Mouse (Mus musculus): ENCODE data around the gene Acsl3. TPM values are rescaled to one million over a fixed set of nuclear protein-coding genes. Genes with fewer than 3 reads are reported as not detected.

Gene Acsl3
- polyA plus RNA-seq (2016; fragmentation: Nextera tagmentation; extraction: Ambion mirVana), result 79.6 and 86.3 TPM in 2 replicates

- H3K9me3 ChIP-seq (replicated peaks), result no peaks in the 10 kb centered on the region
- peak within 1 kb of the TSS; percentile 65 for H3K4me3 ChIP-seq
- H3K4me2 ChIP-seq, result peak within 1 kb of the TSS; percentile 69
- ATAC-seq (ENCODE audit: insufficient number of reproducible peaks, low FRiP score), result peak; percentile 99
- peaks cover 30% of the 10 kb centered on the region for H3K4me1 ChIP-seq (replicated peaks)
- H3K9ac ChIP-seq, result peak within 1 kb of the TSS; percentile 85
- H3K27me3 ChIP-seq (replicated peaks), result no peaks in the 10 kb centered on the region
- H3K36me3 ChIP-seq, result no peaks in the 10 kb centered on the region
- peak within 1 kb of the TSS; percentile 86 for H3K27ac ChIP-seq (ENCODE audit: poor library complexity, severe bottlenecking)
- WGBS, result under 1% methylated on average over 99 of the region's 104 CpGs
These were observed at the start of gene Acsl3, which contains the start of gene Utp14b for GRCm38 (mm10) chr1:78657671-78658440. TSS of gene Acsl3 (plus strand) at chr1:78657825. TSS of gene Utp14b (plus strand) at chr1:78658038.

DNA sequence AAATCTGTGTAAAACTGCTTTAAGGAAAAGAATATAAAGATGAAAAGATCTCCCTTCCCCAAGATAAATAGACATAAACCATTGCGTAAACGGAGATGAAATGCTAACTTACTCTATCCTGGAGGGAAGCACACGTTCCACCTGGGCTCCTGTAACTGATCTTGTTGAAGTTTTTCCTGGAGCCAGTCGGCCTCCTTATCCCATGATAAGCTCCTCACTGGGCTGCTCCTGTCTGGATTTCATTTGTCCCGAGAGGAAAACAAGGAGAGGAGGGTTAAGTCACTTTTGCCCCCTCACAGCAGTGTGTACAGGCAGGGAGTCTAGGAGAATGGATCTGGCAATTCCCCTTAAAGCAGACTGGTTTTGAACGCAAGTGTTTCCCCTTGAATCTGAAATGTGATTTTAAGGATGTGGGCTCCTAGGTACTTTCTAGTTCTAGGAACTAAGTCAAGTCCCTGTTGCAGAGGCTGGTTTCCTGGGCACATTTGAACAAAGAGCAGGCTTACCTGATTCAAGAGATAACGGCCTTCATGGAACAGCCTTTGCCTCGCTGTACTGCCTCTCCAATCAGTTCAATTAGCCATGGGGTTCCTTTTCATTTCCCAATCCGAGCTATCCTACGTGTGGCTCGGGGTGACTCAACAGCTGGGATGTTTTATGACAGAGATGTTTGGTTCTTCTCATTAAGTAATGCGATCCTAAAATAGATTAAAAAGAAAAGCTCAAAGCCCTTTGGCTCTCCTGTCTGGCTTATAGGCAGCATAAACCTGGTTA is 48.3 kb upstream of the Acsl3 start:
- Histone ChIP-seq H3K27me3 (replicated peaks) (no peaks in the 10 kb centered on the region), H3K36me3 (no peaks in the 10 kb centered on the region), H3K9ac (no peak overlapping the region), H3K9me3 (replicated peaks) (no peaks in the 10 kb centered on the region), H3K4me2 (no peak overlapping the region), H3K27ac (ENCODE audit: poor library complexity, severe bottlenecking) (no peak overlapping the region), H3K4me1 (replicated peaks) (peaks cover 14% of the 10 kb centered on the region), H3K4me3 (no peak overlapping the region)
- WGBS, result 33% methylated on average over 12 of the region's 12 CpGs
- no peak for ATAC-seq (ENCODE audit: insufficient number of reproducible peaks, low FRiP score)

DNA sequence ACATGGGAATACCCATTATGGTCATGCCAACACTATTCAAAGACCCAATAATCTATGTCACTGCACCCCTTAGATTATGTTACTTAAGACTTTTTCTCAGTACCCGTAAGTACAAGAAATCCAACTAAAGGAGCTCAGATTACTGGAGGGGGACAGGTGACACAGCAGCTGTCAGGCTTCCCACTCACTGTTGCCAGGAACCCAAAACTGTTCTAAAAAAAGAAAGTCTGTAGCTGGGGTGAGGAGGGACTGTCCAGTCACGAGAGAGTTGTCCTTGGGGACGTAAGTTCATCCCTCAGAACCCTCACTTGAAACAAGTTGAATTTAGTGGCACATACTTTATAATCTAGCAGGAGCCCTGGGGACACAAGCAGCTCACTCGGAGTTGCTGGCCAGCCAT is 46.6 kb upstream of the Acsl3 start:
- Histone ChIP-seq H3K27me3 (replicated peaks) (no peaks in the 10 kb centered on the region), H3K36me3 (no peaks in the 10 kb centered on the region), H3K27ac (ENCODE audit: poor library complexity, severe bottlenecking) (no peak overlapping the region), H3K4me3 (no peak overlapping the region), H3K9me3 (replicated peaks) (no peaks in the 10 kb centered on the region), H3K9ac (no peak overlapping the region), H3K4me1 (replicated peaks) (peaks cover 25% of the 10 kb centered on the region), H3K4me2 (no peak overlapping the region)
- no peak for ATAC-seq (ENCODE audit: insufficient number of reproducible peaks, low FRiP score)
- 33% methylated on average over 4 of the region's 4 CpGs for WGBS

- H3K9me3 ChIP-seq (replicated peaks), result no peaks in the 10 kb centered on the region
- H3K4me3 ChIP-seq, result no peak overlapping the region
- peaks cover 25% of the 10 kb centered on the region for H3K4me1 ChIP-seq (replicated peaks)
- ATAC-seq (ENCODE audit: insufficient number of reproducible peaks, low FRiP score), result no peak
- WGBS, result 60% methylated on average over 1 of the region's 1 CpGs
- no peaks in the 10 kb centered on the region for H3K27me3 ChIP-seq (replicated peaks)
- H3K36me3 ChIP-seq, result no peaks in the 10 kb centered on the region
- no peak overlapping the region for H3K4me2 ChIP-seq
- no peak overlapping the region for H3K9ac ChIP-seq
- no peak overlapping the region for H3K27ac ChIP-seq (ENCODE audit: poor library complexity, severe bottlenecking)
These were observed 44.7 kb upstream of the Acsl3 start for GRCm38 (mm10) chr1:78612959-78613358.

DNA sequence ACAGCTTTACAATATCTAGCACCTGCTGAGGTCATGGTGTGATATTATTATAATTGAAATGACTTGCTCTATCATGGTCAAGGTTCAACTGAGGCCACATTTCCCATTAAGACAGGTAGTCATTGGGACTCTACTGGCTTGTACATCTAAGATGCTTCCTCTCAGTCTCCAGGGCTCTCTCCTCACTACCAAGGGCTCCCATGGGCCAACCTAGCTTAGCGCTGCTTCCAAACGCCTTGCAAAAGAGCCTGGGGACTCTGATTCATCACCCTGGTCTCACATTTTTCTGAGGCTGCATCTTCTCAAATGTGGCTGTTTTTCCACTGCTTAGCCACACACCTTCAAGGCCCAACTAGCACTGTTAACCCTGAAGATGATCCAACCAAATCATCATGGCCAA is 33.3 kb upstream of the Acsl3 start:
- Histone ChIP-seq H3K9me3 (replicated peaks) (no peaks in the 10 kb centered on the region), H3K4me2 (no peak overlapping the region), H3K27ac (ENCODE audit: poor library complexity, severe bottlenecking) (no peak overlapping the region), H3K9ac (no peak overlapping the region), H3K4me1 (replicated peaks) (no peaks in the 10 kb centered on the region), H3K4me3 (no peak overlapping the region), H3K36me3 (no peaks in the 10 kb centered on the region), H3K27me3 (replicated peaks) (no peaks in the 10 kb centered on the region)
- WGBS, result 89% methylated on average over 2 of the region's 2 CpGs
- no peak for ATAC-seq (ENCODE audit: insufficient number of reproducible peaks, low FRiP score)

DNA sequence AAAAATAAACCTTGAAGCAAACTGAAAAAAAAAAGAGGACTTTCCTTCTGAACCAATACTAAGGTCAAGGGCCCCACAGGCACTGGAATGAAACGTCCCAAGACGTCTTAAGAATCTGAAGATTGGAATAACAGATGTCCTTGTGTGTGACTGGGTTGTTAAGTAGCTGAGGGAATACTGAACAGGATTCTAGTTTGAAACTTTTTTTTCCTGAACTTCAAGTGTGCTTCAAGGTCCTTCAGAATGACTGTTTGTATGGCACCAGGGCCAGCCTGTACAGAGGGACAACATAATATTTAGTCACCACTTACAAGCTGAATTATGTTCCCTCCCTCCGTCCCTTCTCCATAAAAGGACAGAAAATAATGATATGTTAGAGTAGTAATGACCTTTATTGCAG is 23.1 kb upstream of the Acsl3 start:
- no peak for ATAC-seq (ENCODE audit: insufficient number of reproducible peaks, low FRiP score)
- no peak overlapping the region for H3K9ac ChIP-seq
- H3K27me3 ChIP-seq (replicated peaks), result no peaks in the 10 kb centered on the region
- 77% methylated on average over 3 of the region's 3 CpGs for WGBS
- H3K36me3 ChIP-seq, result no peaks in the 10 kb centered on the region
- H3K4me1 ChIP-seq (replicated peaks), result no peaks in the 10 kb centered on the region
- no peak overlapping the region for H3K4me3 ChIP-seq
- H3K4me2 ChIP-seq, result no peak overlapping the region
- no peak overlapping the region for H3K27ac ChIP-seq (ENCODE audit: poor library complexity, severe bottlenecking)
- no peaks in the 10 kb centered on the region for H3K9me3 ChIP-seq (replicated peaks)

GRCm38 (mm10) chr1:78640871-78641270 is 16.8 kb upstream of the Acsl3 start:
- Histone ChIP-seq H3K4me3 (no peak overlapping the region), H3K27ac (ENCODE audit: poor library complexity, severe bottlenecking) (no peak overlapping the region)

DNA sequence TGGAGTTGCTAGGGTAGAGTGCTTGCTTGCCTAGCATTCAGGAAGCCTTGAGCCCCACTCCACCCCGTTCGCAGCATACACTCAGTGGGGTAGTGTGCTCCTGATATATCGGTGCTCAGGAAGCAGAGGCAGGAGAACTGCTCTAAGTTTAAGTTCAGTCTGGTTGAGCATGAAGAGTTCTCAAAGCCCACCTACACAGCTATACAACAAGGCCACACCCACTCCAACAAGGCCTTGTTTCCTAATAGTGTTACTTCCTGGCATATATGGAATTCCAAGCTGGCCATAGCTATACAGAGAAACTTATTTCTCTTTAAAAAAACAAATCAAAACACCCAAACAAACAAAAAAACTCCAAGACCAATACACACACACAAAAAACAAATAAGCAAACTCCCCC is 15.8 kb upstream of the Acsl3 start:
- no peak overlapping the region for H3K4me2 ChIP-seq
- no peaks in the 10 kb centered on the region for H3K27me3 ChIP-seq (replicated peaks)
- no peaks in the 10 kb centered on the region for H3K36me3 ChIP-seq
- H3K9me3 ChIP-seq (replicated peaks), result peaks cover 6% of the 10 kb centered on the region; the same call in 1 of the 2 replicates
- H3K4me3 ChIP-seq, result no peak overlapping the region
- H3K4me1 ChIP-seq (replicated peaks), result no peaks in the 10 kb centered on the region
- 87% methylated on average over 3 of the region's 3 CpGs for WGBS
- H3K9ac ChIP-seq, result no peak overlapping the region
- no peak overlapping the region for H3K27ac ChIP-seq (ENCODE audit: poor library complexity, severe bottlenecking)
- no peak for ATAC-seq (ENCODE audit: insufficient number of reproducible peaks, low FRiP score)

More at GRCm38 (mm10) chr1:78640871-78641270, 16.8 kb upstream of the Acsl3 start:
- peaks cover 6% of the 10 kb centered on the region; the same call in 1 of the 2 replicates for H3K9me3 ChIP-seq (replicated peaks)
- no peak for ATAC-seq (ENCODE audit: insufficient number of reproducible peaks, low FRiP score)
- no peak overlapping the region for H3K4me2 ChIP-seq
- H3K27me3 ChIP-seq (replicated peaks), result no peaks in the 10 kb centered on the region
- no peaks in the 10 kb centered on the region for H3K36me3 ChIP-seq
- no peaks in the 10 kb centered on the region for H3K4me1 ChIP-seq (replicated peaks)
- no peak overlapping the region for H3K9ac ChIP-seq

DNA sequence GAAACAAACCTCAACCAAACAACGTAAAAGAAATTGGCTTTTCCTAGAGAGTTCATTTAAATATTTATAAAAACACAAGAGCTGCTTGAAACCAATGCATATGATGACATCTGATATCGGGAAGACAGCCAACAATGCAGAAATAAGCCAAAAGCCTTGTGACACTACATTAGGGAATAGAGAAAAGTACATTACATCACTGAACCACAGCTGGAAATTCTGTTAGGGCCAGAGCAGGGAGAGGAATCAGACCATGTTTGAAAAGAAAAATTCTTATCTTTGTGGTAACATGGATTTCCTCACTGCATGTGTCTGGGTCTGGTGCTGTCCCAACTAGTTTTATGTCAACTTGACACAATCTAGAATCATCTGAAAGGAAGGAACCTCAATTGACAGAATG is 15.4 kb upstream of the Acsl3 start:
- Histone ChIP-seq H3K9me3 (replicated peaks) (peaks cover 6% of the 10 kb centered on the region; the same call in 1 of the 2 replicates), H3K27ac (ENCODE audit: poor library complexity, severe bottlenecking) (no peak overlapping the region), H3K4me2 (no peak overlapping the region), H3K4me1 (replicated peaks) (0 out of 2 replicates have a peak, but pooled peaks cover under 1% of the 10 kb centered on the region), H3K36me3 (no peaks in the 10 kb centered on the region), H3K4me3 (no peak overlapping the region), H3K9ac (no peak overlapping the region), H3K27me3 (replicated peaks) (no peaks in the 10 kb centered on the region)
- no peak for ATAC-seq (ENCODE audit: insufficient number of reproducible peaks, low FRiP score)
- 82% methylated on average over 2 of the region's 2 CpGs for WGBS

DNA sequence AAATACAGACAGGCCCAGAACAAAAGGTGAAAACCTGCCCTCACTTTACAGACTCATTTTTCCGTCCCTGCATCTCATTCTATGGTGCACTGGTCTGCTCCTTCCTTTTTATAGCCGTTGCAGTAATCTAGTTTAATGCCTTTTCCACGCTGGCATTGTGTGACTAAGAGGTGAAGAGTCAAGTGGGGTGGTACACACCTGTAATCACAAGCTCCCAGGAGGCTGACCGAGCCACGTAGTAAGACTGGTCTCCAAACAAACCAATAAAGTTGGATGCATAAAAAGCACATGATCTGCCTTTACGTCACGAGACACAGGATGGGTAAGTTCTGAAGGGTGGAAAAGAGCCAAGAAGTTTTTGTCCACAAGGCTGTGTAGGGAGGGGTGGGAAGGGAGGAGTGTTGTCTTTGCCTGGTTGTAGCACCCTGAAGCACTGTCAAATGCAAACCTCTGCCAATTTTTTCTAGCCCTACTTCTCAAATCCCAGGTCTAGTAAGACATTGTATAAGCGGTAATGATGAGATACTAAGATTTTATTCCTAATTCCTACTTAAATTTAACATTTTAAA is 10.2 kb upstream of the Acsl3 start:
- H3K9me3 ChIP-seq (replicated peaks), result peaks cover 6% of the 10 kb centered on the region; the same call in 1 of the 2 replicates
- H3K4me1 ChIP-seq (replicated peaks), result 0 out of 2 replicates have a peak, but pooled peaks cover 2% of the 10 kb centered on the region
- no peaks in the 10 kb centered on the region for H3K27me3 ChIP-seq (replicated peaks)
- H3K9ac ChIP-seq, result no peak overlapping the region
- H3K27ac ChIP-seq (ENCODE audit: poor library complexity, severe bottlenecking), result no peak overlapping the region
- WGBS, result 69% methylated on average over 8 of the region's 8 CpGs
- no peaks in the 10 kb centered on the region for H3K36me3 ChIP-seq
- H3K4me3 ChIP-seq, result no peak overlapping the region
- H3K4me2 ChIP-seq, result no peak overlapping the region
- ATAC-seq (ENCODE audit: insufficient number of reproducible peaks, low FRiP score), result no peak
